Mouse (Mus musculus): ENCODE results near the gene Rpl36al. TPM values are rescaled to one million over a fixed set of nuclear protein-coding genes. Genes with fewer than 3 reads are reported as not detected.

The Rpl36al gene
- 568 and 588 TPM in 2 replicates for polyA plus RNA-seq (2015; fragmentation: Nextera tagmentation; extraction: Ambion mirVana)

GRCm38 (mm10) chr12:69183583-69184308 is at the start of gene Rpl36al, which contains the start of gene Mgat2:
Gene Rpl36al (minus strand): TSS chr12:69184083.
Gene Mgat2 (plus strand): TSS chr12:69184157.

DNA sequence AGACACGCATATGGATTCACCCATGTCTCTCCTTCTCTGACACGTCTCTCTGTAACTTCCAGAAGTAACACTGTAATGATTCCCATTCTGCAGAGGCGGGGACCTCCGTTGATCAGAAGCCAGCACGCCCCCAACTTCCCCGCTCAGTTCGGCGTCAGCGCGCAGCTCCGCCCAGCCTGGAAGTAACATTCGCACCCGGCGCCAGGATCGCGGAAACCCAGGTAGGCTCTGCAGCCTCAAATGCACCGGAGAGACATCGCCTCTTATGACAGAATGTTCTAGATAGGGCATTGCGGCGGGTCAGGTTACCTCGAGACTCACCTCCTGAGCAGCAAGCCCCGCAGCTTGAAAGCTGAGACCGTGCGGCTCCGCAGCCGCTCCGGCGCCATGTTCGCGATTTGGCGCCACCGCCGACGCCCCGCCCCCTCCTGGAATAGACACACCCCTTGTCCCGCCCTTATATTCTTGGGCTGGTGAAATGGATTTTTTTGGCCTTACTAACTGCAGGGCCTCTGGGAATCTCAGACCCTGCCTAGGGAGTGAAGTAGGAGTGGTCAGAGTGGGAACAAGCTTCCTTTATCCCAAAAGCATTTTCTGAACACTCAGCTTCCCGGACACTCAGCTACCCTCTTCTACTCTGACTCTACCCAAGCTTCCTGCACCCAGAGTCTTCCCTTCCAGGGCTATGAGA is 44.0 kb upstream of the Rpl36al start, which contains the start of gene Pole2:
Pole2 (minus strand) TSS at position 420 of the 691 bp plus-strand sequence.

DNA sequence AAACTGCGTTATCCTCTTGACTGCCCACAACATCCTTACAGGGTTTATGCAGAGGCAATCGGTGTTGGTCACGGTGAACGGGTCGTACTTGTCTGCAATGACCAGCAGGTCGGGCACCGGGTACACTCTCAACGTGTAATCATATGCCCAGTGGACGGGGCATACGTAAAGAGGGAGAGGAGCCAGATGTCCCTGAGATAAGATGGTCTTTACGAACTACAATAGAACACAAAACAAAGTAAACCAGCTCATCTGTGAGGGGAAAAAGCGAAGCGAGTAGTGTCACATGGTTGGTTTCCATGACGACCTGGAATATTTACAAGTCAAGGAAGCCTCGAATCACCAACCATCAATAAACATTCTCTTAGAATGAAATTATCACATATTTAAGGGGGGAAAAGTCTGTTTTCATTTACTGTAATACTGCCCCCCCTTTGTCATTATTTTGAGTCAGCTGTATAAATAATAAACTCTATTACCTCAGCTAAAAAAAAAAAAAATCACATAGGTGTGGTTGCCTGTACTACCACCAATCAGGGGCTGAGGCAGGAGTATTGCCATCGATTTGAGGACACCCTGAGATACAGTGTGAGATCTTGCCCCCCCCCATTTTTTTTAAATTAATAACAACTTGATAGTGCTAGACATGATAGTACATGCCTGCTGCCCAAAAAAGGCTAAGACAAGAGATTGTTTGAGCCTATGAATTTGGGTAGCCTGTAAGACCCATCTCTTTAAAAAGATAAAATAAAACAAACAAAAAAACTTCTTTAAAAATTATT is 20.4 kb upstream of the Rpl36al start, which contains the start of gene Gm49384:
Gm49384 (minus strand) TSS at position 216 of the 782 bp plus-strand sequence.

DNA sequence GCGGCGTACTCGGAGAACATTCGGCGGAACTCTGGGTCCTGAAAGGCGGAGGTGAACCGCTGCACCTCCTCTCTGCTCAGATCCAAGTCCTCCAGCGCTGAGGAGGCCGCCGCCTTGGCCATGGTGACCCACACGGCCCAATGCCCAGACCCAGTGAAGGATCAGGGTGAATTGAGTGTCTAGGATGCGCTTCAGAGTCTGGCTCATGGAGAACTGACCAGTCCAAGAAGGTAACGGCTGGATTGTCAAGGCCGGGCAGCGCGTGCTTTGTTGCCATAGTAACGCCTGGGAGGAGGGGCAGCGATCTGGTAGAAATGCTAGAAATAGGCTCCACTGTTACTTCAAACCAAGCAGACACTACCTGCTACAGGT is 14.3 kb upstream of the Rpl36al start, which contains the start of gene Dnaaf2:
Dnaaf2 (minus strand) TSS at position 266 of the 372 bp plus-strand sequence.

DNA sequence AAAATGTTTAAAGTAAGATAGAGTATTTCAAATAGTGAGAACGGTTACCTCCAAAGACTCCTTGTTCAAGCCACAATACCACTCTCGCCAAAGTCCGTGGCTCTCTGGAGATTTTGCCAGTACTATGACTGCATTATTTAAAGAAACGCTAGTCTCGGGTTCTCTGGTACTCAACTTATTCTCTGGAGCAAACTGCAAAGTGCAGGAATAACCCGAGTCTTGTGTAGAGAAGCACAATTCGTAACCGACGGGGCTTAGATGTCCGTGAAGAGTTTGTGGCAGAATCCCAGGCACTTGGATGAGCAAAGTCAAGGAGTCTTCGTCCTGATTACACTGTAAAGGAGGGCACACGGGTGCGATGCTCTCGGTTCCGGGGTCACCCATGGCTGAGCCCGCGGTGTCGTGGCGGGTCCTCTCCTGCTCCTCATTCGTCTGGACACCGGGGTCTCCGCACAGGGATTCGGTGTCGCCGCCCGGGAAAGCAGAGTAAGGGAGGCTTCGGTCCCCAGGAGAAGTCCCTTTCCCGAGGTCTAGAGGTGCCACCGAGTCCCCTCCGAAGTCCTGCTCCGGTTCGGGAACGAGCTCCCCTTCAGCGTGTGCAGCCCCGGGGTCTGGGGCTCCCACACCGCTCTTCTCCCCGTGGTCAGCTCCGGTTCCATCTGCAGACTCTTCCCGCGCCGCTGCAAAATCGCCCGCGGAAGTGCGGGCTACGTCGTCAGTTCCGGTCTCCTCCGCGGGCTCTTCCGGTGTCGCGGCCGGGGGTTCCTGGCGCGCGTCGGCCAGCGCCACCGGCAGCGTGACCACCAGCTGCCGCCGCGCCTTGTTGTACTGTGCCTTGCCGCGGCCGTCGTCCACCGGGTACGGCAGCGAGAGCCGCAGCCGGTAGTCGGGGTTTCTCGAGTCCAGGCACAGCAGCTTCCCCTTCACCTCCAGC is 12.8 kb upstream of the Rpl36al start, which contains the start of gene Gm49383:
Gm49383 (minus strand) TSS at position 661 of the 934 bp plus-strand sequence.

DNA sequence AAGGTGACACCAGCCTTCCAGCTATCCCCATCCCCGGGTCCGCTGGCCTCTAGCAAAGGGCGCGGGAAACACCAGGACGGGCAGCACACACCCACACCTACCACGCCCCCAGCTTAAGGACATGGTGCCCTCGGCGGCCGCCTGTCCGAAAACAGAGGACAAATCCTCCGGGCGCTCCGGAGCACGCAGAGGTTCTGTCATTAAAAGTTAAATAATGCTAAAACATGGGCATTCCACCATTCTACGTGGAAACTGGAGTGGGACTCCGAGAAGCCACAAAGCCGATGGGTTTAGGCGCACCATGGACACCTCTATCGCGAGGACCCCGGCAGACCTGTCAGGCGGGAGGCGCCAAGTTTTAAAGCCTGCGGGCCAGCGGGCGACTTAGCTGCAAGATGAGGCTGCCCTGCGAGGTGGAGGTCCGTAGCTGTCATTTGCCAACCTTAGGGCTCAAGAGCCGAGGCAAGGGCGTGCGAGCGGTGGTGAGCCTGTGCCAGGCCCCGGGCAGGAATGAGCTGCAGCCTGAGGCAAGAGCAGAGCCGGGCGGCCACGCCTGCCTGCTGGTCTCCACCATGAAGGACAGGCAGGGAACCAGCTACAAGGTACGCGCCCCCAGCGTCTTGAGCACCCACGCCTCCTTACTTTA is 15.3 kb downstream of the Rpl36al start, which contains the start of gene Lrr1:
Lrr1 (plus strand) TSS at position 354 of the 646 bp plus-strand sequence.

DNA sequence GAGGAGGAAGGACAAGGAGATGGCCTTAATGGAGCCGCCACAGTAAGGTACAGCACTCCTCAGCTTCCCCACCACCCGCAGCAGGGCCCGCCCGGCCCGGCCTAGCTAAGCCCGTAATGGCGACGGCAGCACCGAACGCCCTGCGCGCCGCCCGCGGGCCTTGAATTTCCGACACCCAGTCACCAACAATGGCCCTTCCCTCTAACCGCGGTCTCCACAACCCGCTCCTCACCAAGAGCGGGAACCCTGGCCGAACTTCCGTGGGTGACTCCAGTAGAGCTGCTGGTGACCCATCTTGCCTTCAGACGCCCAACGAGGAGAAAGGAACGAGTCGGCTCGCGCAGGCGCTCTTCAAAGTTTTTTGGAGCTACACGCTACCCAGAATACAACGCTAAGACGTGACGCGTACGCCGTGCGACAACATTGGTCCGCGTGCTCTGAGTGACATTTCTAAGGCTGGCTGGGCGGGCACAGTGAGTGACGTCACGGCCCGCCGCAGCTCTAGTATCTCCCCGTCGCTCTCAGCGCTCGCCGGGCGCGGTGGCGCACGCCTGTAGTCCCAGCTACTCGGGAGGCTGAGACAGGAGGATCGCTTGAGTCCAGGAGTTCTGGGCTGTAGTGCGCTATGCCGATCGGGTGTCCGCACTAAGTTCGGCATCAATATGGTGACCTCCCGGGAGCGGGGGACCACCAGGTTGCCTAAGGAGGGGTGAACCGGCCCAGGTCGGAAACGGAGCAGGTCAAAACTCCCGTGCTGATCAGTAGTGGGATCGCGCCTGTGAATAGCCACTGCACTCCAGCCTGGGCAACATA is 24.9 kb downstream of the Rpl36al start, which contains the start of gene Rps29:
Rps29 (minus strand) TSS at position 422 of the 813 bp plus-strand sequence.

Other genes starting within 250 kb of the Rpl36al start
- gene Rps29, start 24.9 kb downstream of the Rpl36al start, polyA plus RNA-seq (2015; fragmentation: Nextera tagmentation; extraction: Ambion mirVana) = 2,094 and 2,254 TPM in 2 replicates
- 25.9 and 32.1 TPM in 2 replicates for gene Lrr1, start 15.3 kb downstream of the Rpl36al start, polyA plus RNA-seq (2015; fragmentation: Nextera tagmentation; extraction: Ambion mirVana)
- 31.0 and 35.0 TPM in 2 replicates for gene Mgat2, start 74 bp upstream of the Rpl36al start, polyA plus RNA-seq (2015; fragmentation: Nextera tagmentation; extraction: Ambion mirVana)
- gene Gm49383, start 13.0 kb upstream of the Rpl36al start, polyA plus RNA-seq (2015; fragmentation: Nextera tagmentation; extraction: Ambion mirVana) = 24.1 and 27.3 TPM in 2 replicates
- 7.0 and 9.0 TPM in 2 replicates for gene Dnaaf2, start 14.3 kb upstream of the Rpl36al start, polyA plus RNA-seq (2015; fragmentation: Nextera tagmentation; extraction: Ambion mirVana)
- gene Gm49384, start 20.2 kb upstream of the Rpl36al start, polyA plus RNA-seq (2015; fragmentation: Nextera tagmentation; extraction: Ambion mirVana) = 23.7 and 24.5 TPM in 2 replicates
- 22.5 and 27.0 TPM in 2 replicates for gene Pole2, start 44.1 kb upstream of the Rpl36al start, polyA plus RNA-seq (2015; fragmentation: Nextera tagmentation; extraction: Ambion mirVana)
- gene Klhdc1, start 57.1 kb upstream of the Rpl36al start, polyA plus RNA-seq (2015; fragmentation: Nextera tagmentation; extraction: Ambion mirVana) = 10.3 and 11.9 TPM in 2 replicates
- gene Klhdc2, start 112.6 kb upstream of the Rpl36al start, polyA plus RNA-seq (2015; fragmentation: Nextera tagmentation; extraction: Ambion mirVana) = 92.4 and 102 TPM in 2 replicates
- gene Nemf, start 173.1 kb upstream of the Rpl36al start, polyA plus RNA-seq (2015; fragmentation: Nextera tagmentation; extraction: Ambion mirVana) = 57.4 and 64.4 TPM in 2 replicates
- 47.8 and 49.0 TPM in 2 replicates for gene Arf6, start 188.1 kb upstream of the Rpl36al start, polyA plus RNA-seq (2015; fragmentation: Nextera tagmentation; extraction: Ambion mirVana)
- 0.53 and 1.00 TPM in 2 replicates for gene Gm9887, start 188.4 kb upstream of the Rpl36al start, polyA plus RNA-seq (2015; fragmentation: Nextera tagmentation; extraction: Ambion mirVana)

Measured in spleen, postnatal 0 days (tissue).